Comparison of ENCODE assay signal across 15 mouse cellular contexts in the genomic region with DNA sequence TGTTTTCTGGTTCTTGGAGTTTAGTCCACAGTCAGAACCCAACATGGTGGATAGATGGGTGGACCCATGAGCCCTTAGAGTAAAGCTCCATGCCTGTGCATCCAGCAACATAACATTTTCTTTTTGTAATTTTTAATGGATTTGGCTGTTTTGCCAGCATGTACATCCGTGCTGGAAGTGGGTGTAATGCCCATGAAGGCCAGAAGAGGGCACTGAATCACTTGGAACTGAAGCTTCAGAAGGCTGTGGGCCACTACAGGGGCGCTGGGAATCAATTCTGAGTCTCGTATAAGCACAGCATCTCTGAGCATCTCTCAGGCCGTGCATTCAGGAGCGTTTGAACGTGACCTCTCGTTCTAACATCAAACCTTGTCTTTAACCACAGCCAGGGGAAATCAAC.
DNase-seq lines count a peak whose midpoint lies in the region; ATAC-seq and TF ChIP-seq lines count a peak whose summit lies in the region.
"Had no signal": no experiment of that assay in that cellular context is flagged by ENCODE, and none has a peak within 500 bp of the region (broad histone marks: within the 10 kb centered on the region; RNA-seq: fewer than 3 reads in every experiment).

No protein-coding gene starts in this region.

- H3K4me3 ChIP-seq in layer of hippocampus, adult 2 months: no peak overlapping the region
- no peak overlapping the region for H3K4me3 ChIP-seq in E14TG2a.4 (replicated peaks; ENCODE audit: low read length)
- no peak overlapping the region for H3K4me3 ChIP-seq in neural tube, embryonic 15.5 days (replicated peaks)
- H3K4me3 ChIP-seq: heart, embryonic 10.5 days; limb, embryonic 13.5 days had no signal

- DNase-seq in layer of hippocampus, adult 2 months (ENCODE audit: low spot score in 2 of 2): no peak
- DNase-seq in layer of hippocampus, adult 9-10 months (ENCODE audit: low spot score): no peak
- DNase-seq in 416B (ENCODE audit: low read depth): peak; percentile 21
- no peak for DNase-seq in brain, embryonic 14.5 days (ENCODE audit: low read depth)
- DNase-seq in thymus, postnatal 10 days (ENCODE audit: low spot score in 2 of 2): no peak
- DNase-seq: adrenal gland, postnatal 36 days; cerebellum, postnatal 25 days; gastrocnemius, postnatal 25 days; lung, postnatal 10 days; retina, postnatal 1 day had no signal

- H3K9ac ChIP-seq in neural tube, embryonic 15.5 days (replicated peaks): no peak overlapping the region
- H3K9ac ChIP-seq: limb, embryonic 13.5 days had no signal

- no peak overlapping the region for H3K4me2 ChIP-seq in neural tube, embryonic 15.5 days
- H3K4me2 ChIP-seq: limb, embryonic 13.5 days had no signal

- peaks cover 28% of the 10 kb centered on the region for H3K27me3 ChIP-seq in E14TG2a.4 (ENCODE audit: insufficient read depth, low read length)
- no peaks in the 10 kb centered on the region for H3K27me3 ChIP-seq in neural tube, embryonic 15.5 days (replicated peaks)
- H3K27me3 ChIP-seq: limb, embryonic 13.5 days had no signal

- H3K27ac ChIP-seq in layer of hippocampus, adult 2 months: no peak overlapping the region
- H3K27ac ChIP-seq in neural tube, embryonic 15.5 days (replicated peaks): no peak overlapping the region
- H3K27ac ChIP-seq: heart, embryonic 10.5 days; limb, embryonic 13.5 days had no signal

- TF ChIP-seq POLR2A in brain, embryonic 14.5 days (IDR thresholded peaks at IDR 0.05; ENCODE audit: borderline replicate concordance, extremely low read depth, insufficient read depth, insufficient read length, poor library complexity, severe bottlenecking): no peak

- WGBS in neural tube, embryonic 15.5 days: 94% methylated on average over 7 of the region's 7 CpGs

- peak; percentile 56 for TF ChIP-seq CTCF in layer of hippocampus, adult 2 months (conservative IDR thresholded peaks at IDR 0.05)
- TF ChIP-seq CTCF in E14TG2a.4 (conservative IDR thresholded peaks at IDR 0.05; ENCODE audit: low read length): peak; percentile 65
- peak; percentile 14; the same call in 1 of the 2 replicates for TF ChIP-seq CTCF in brain, embryonic 14.5 days (IDR thresholded peaks at IDR 0.05; ENCODE audit: borderline replicate concordance, extremely low read depth, insufficient read depth, insufficient read length)

- H3K4me1 ChIP-seq in E14TG2a.4 (replicated peaks; ENCODE audit: low read depth, low read length): peaks cover 15% of the 10 kb centered on the region
- H3K4me1 ChIP-seq in neural tube, embryonic 15.5 days: peaks cover 9% of the 10 kb centered on the region
- H3K4me1 ChIP-seq: heart, embryonic 10.5 days had no signal

- H3K9me3 ChIP-seq in E14TG2a.4 (ENCODE audit: low read length): peaks cover 6% of the 10 kb centered on the region
- no peaks in the 10 kb centered on the region for H3K9me3 ChIP-seq in neural tube, embryonic 15.5 days (replicated peaks)
- H3K9me3 ChIP-seq: heart, embryonic 10.5 days had no signal

- H3K36me3 ChIP-seq in E14TG2a.4 (ENCODE audit: insufficient read depth, low read length): no peaks in the 10 kb centered on the region
- no peaks in the 10 kb centered on the region for H3K36me3 ChIP-seq in neural tube, embryonic 15.5 days
- H3K36me3 ChIP-seq: heart, embryonic 10.5 days; limb, embryonic 13.5 days had no signal

- ATAC-seq in neural tube, embryonic 15.5 days (ENCODE audit: low FRiP score): no peak
- ATAC-seq: hindbrain, embryonic 16.5 days had no signal

Comparison
In these comparisons a context has a peak if more than half of its experiments do, and no peak if none do; other contexts are left out.
1. CTCF ChIP-seq: peak in every context shown above with its lines; median percentile 65 in E14TG2a.4; 56 in layer of hippocampus, adult 2 months; 14 in brain, embryonic 14.5 days.